Mouse (Mus musculus) kidney, postnatal 0 days (tissue): ENCODE data around the gene Erg. TPM values are rescaled to one million over a fixed set of nuclear protein-coding genes. Genes with fewer than 3 reads are reported as not detected.

Source experiments
- ATAC-seq: fragments of 200-750 bp; cut with Nextera tagmentation; replicated peaks from 2 replicates; pipeline ENCODE4 v1.8.0; 2017; ENCODE audit warnings: low read depth, moderate number of reproducible peaks, moderate TSS enrichment, moderate library complexity; ENCODE audit not compliant: low FRiP score
- DNase-seq: peaks from one replicate; pipeline ENCODE4 v3.0.0-alpha.2; 2016; ENCODE audit warnings: low spot score
- H3K27ac ChIP-seq: fragments of 300-500 bp; sonication (generic); 2 replicates; pipeline ENCODE4 v1.5.1; 2014; ENCODE audit warnings: mild to moderate bottlenecking
- H3K27me3 ChIP-seq: fragments of 300-500 bp; sonication (generic); 2 replicates; pipeline ENCODE4 v1.6.1; 2014; ENCODE audit warnings: low read length, mixed read lengths; ENCODE audit not compliant: insufficient read depth
- H3K36me3 ChIP-seq: fragments of 300-500 bp; sonication (generic); 2 replicates; pipeline ENCODE4 v1.6.1; 2014; ENCODE audit warnings: low read length, mixed read lengths; ENCODE audit not compliant: insufficient read depth
- H3K4me1 ChIP-seq: fragments of 300-500 bp; sonication (generic); replicated peaks from 2 replicates; pipeline ENCODE4 v1.6.1; 2014; ENCODE audit warnings: antibody characterized with exemption, low read length, mixed read lengths; ENCODE audit not compliant: insufficient read depth
- H3K4me2 ChIP-seq: fragments of 300-500 bp; sonication (generic); 2 replicates; pipeline ENCODE4 v1.6.1; 2014; ENCODE audit warnings: mild to moderate bottlenecking, low read length, moderate library complexity, mixed read lengths
- H3K4me3 ChIP-seq: fragments of 300-500 bp; sonication (generic); replicated peaks from 2 replicates; pipeline ENCODE4 v1.5.1; 2014; ENCODE audit warnings: low read depth, low read length
- H3K9ac ChIP-seq: fragments of 300-500 bp; sonication (generic); 2 replicates; pipeline ENCODE4 v1.6.1; 2014; ENCODE audit warnings: low read depth, low read length
- H3K9me3 ChIP-seq: fragments of 300-500 bp; sonication (generic); replicated peaks from 2 replicates; pipeline ENCODE4 v1.6.1; 2016; ENCODE audit warnings: low read length, inconsistent platforms, mixed read lengths
- CTCF ChIP-seq: IDR thresholded peaks from 2 replicates; pipeline ENCODE4 v1.5.1; 2016; ENCODE audit warnings: antibody characterized with exemption, low read depth, mild to moderate bottlenecking, moderate library complexity
- WGBS: fragments of 180-500 bp; shearing (Covaris S2); extraction: QIAGEN DNeasy Blood & Tissue Kit; methylation state at CpG from one replicate; pipeline ENCODE4 v1.1.7; 2014; 5-methylcytosine and 5-hydroxymethylcytosine counted together
- polyA plus RNA-seq: library from polyadenylated mRNA; unstranded; fragments of >200 nt; fragmentation: Nextera tagmentation; extraction: Ambion mirVana; gene quantifications from 2 replicates; pipeline ENCODE4 v1.2.1, GENCODE M21; 2015

Erg gene
- polyA plus RNA-seq, 1 experiment from 2014 or later = 6.4 TPM

- H3K4me3 ChIP-seq = no peak overlapping the region
- no peak for ATAC-seq
- no peaks in the 10 kb centered on the region for H3K36me3 ChIP-seq
- no peaks in the 10 kb centered on the region for H3K9me3 ChIP-seq
- no peak for TF ChIP-seq CTCF
- H3K9ac ChIP-seq = no peak overlapping the region
- no peaks in the 10 kb centered on the region for H3K4me1 ChIP-seq
- WGBS = 73% methylated on average over 8 of the region's 8 CpGs
- H3K27me3 ChIP-seq = no peaks in the 10 kb centered on the region
- no peak overlapping the region for H3K4me2 ChIP-seq
- no peak overlapping the region for H3K27ac ChIP-seq
- no peak for DNase-seq
Measured at GRCm38 (mm10) chr16:95360214-95360850, 226.1 kb downstream of the Erg start.

- DNase-seq = no peak
- 70% methylated on average over 12 of the region's 12 CpGs for WGBS
Measured at GRCm38 (mm10) chr16:95356962-95357955, 229.1 kb downstream of the Erg start.

DNA sequence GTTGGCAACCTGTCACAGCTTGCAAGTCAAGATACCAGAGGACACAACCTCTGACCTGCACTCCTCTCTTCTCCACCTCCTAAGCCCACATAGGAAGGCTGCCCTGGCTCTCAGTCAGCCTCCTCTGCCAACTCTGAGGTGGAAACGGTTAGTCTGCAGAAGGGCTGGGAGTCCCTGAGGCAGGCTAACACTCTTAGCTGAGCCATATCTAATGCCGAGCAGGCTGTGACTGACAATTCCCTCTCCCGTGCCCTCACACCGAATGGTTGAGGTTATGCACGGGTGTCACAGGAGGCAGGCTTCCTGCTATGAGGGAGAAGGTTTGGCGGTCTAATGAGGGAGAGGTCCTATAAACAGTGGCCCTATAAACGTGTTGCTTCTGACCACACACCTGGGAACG is 232.6 kb downstream of the Erg start:
- no peak for TF ChIP-seq CTCF
- no peaks in the 10 kb centered on the region for H3K36me3 ChIP-seq
- no peaks in the 10 kb centered on the region for H3K4me1 ChIP-seq
- no peak for ATAC-seq
- WGBS = 61% methylated on average over 8 of the region's 8 CpGs
- no peak overlapping the region for H3K4me3 ChIP-seq
- H3K4me2 ChIP-seq = no peak overlapping the region
- no peaks in the 10 kb centered on the region for H3K9me3 ChIP-seq
- no peak for DNase-seq
- no peaks in the 10 kb centered on the region for H3K27me3 ChIP-seq
- H3K9ac ChIP-seq = no peak overlapping the region
- H3K27ac ChIP-seq = no peak overlapping the region

More at GRCm38 (mm10) chr16:95356962-95357955, 229.1 kb downstream of the Erg start:
- Histone ChIP-seq H3K9me3 (no peaks in the 10 kb centered on the region), H3K27me3 (no peaks in the 10 kb centered on the region), H3K9ac (no peak overlapping the region), H3K4me3 (no peak overlapping the region), H3K36me3 (no peaks in the 10 kb centered on the region), H3K4me1 (no peaks in the 10 kb centered on the region), H3K4me2 (no peak overlapping the region), H3K27ac (no peak overlapping the region)
- no peak for TF ChIP-seq CTCF
- ATAC-seq = peak; percentile 43; the same call in 1 of the 2 replicates

DNA sequence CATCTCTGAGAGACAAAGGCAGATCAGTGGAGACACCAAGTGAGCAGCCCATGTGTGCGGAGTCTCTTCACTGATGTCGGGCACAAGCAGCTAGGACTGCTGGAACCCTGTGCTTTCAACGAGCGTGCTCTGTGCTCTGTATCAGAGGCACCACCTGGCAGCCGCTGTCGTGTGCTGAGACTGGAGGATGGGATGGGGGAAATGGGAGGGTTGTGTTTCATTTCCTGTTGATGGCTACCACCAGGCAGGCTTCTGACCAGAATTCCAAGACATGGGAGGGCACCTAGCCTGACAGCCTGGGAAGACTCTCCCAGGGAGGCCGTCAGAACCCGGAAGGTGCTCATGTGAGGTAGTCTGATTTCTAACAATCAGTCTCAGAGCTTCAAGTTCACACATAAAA is 234.1 kb downstream of the Erg start:
- no peak overlapping the region for H3K9ac ChIP-seq
- no peak overlapping the region for H3K27ac ChIP-seq
- H3K9me3 ChIP-seq = no peaks in the 10 kb centered on the region
- DNase-seq (no peak), ATAC-seq (no peak)
- H3K36me3 ChIP-seq = no peaks in the 10 kb centered on the region
- no peak overlapping the region for H3K4me3 ChIP-seq
- no peak overlapping the region for H3K4me2 ChIP-seq
- WGBS = 42% methylated on average over 8 of the region's 8 CpGs
- TF ChIP-seq CTCF = no peak
- H3K4me1 ChIP-seq = no peaks in the 10 kb centered on the region
- H3K27me3 ChIP-seq = no peaks in the 10 kb centered on the region

- peak; percentile 79 for TF ChIP-seq CTCF
- Histone ChIP-seq H3K4me3 (no peak overlapping the region), H3K27me3 (no peaks in the 10 kb centered on the region), H3K36me3 (no peaks in the 10 kb centered on the region), H3K4me2 (no peak overlapping the region), H3K27ac (no peak overlapping the region), H3K4me1 (no peaks in the 10 kb centered on the region), H3K9ac (no peak overlapping the region), H3K9me3 (no peaks in the 10 kb centered on the region)
- 0 out of 2 replicates have a peak, but pooled peaks have one; percentile 18 for ATAC-seq
- 24% methylated on average over 3 of the region's 3 CpGs for WGBS
- peak; percentile 73 for DNase-seq
Measured at GRCm38 (mm10) chr16:95350499-95350898, 235.9 kb downstream of the Erg start.

DNA sequence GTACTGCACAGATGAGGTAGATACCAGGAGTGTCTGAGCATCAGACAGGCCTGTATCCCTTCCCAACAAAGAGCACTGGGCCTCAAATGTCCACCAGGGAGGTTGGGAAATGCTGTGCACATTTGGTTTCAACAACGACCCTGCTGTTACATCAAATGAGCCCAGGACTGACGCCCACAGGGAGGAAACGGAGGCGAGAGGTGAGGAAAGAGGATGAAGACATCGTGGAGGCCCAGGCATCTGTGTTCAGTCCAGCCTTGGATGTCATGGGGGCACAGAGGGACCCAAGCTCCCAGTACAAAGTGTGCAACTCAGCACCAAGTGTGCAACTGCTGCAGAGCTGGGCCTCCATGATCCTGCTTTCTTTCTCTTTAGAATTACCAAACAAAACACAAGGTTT is 236.6 kb downstream of the Erg start:
- 60% methylated on average over 5 of the region's 5 CpGs for WGBS
- DNase-seq (no peak), ATAC-seq (no peak)
- Histone ChIP-seq H3K27me3 (no peaks in the 10 kb centered on the region), H3K9ac (no peak overlapping the region), H3K4me1 (no peaks in the 10 kb centered on the region), H3K9me3 (no peaks in the 10 kb centered on the region), H3K4me2 (no peak overlapping the region), H3K4me3 (no peak overlapping the region), H3K27ac (no peak overlapping the region), H3K36me3 (no peaks in the 10 kb centered on the region)
- TF ChIP-seq CTCF = no peak
